Mouse (Mus musculus) testis, adult 2 months (tissue): ENCODE results near the gene Atxn1.

Source experiments
- CTCF ChIP-seq: fragments of 200-500 bp; IDR thresholded peaks from 2 replicates; pipeline ENCODE4 v1.5.1; 2012; ENCODE audit warnings: low read depth, mild to moderate bottlenecking, inconsistent platforms, low read length, moderate library complexity; ENCODE audit not compliant: control insufficient read depth, insufficient read depth, insufficient replicate concordance
- POLR2A ChIP-seq: fragments of 200-500 bp; IDR thresholded peaks from 2 replicates; pipeline ENCODE4 v1.6.1; 2012; ENCODE audit warnings: low read depth, mild to moderate bottlenecking, inconsistent platforms, low read length, moderate library complexity; ENCODE audit not compliant: control insufficient read depth

DNA sequence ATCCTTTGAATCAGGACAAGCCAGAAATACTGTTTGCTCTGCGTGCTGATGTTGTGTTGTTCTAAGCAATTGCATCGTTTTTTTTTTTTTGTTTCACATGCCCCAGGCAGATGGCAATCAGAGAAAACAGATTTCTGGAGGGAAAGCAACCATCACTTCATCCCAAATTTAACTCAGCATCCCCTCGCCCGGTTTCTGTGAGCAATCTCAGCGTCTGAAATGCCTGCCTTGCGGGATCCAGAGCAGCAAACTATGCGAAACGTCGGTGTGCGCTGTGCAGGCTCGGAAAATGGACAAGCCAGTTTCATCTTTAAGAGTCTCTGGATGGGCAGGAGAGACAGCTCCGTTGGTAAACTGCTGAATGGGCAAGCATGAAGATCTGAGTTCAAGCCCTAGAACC, 45.3 kb upstream of the Atxn1 start:
- TF ChIP-seq CTCF = no peak
- TF ChIP-seq POLR2A = no peak
